Mouse (Mus musculus): Measurements from ENCODE around the gene Ccdc58.

DNA sequence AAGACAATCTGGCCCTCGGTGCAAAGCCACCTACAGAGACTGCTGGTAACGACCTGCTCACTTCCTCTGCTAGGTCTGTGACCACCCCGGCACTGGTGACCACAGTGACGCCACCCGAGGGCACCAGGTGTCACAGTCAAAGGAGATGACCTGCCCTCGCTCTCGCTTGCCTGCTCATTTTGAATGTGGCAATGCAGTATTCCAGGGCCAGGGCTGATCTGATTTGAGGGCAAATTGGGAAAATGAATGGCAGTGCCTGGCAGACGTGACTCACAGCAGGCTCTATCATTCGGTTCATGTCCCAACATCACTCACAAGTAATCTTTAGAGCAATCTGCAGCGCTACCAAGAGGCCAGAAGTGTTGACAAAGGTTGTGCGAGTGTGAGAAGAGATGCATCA lies 15.1 kb upstream of the Ccdc58 start:
- TF ChIP-seq UBTF (IDR thresholded peaks at IDR 0.05; ENCODE audit: borderline replicate concordance, insufficient read depth, low read depth, low read length) (no peak), TAL1 (IDR thresholded peaks at IDR 0.05; ENCODE audit: low read length) (no peak), CTCF (IDR thresholded peaks at IDR 0.05 in 2 of 3, conservative IDR thresholded peaks at IDR 0.05 in 1 of 3; ENCODE audit: control insufficient read depth in 1 of 3, insufficient read depth in 1 of 3, low read depth in 2 of 3, low read length in 3 of 3, poor library complexity in 1 of 3, severe bottlenecking in 1 of 3) (no peak), POLR2A (IDR thresholded peaks at IDR 0.05; ENCODE audit: control insufficient read depth in 1 of 2, insufficient read depth in 1 of 2, low read depth in 1 of 2, low read length in 2 of 2, poor library complexity in 1 of 2) (no peak), POLR2AphosphoS5 (IDR thresholded peaks at IDR 0.05; ENCODE audit: borderline replicate concordance, low read depth, low read length) (no peak), MEF2A (IDR thresholded peaks at IDR 0.05; ENCODE audit: extremely low read depth, insufficient replicate concordance, low read depth, low read length, poor library complexity, severe bottlenecking) (no peak), SMC3 (IDR thresholded peaks at IDR 0.05; ENCODE audit: low read depth, low read length) (no peak), TCF12 (IDR thresholded peaks at IDR 0.05; ENCODE audit: low read depth, low read length) (no peak), CHD1 (IDR thresholded peaks at IDR 0.05; ENCODE audit: low read depth, low read length) (no peak), GABPA (IDR thresholded peaks at IDR 0.05; ENCODE audit: low read depth, low read length) (no peak), KAT2A (conservative IDR thresholded peaks at IDR 0.05; ENCODE audit: low read depth, low read length) (no peak), USF1 (IDR thresholded peaks at IDR 0.05; ENCODE audit: low read depth, low read length) (no peak), MAZ (IDR thresholded peaks at IDR 0.05; ENCODE audit: low read depth, low read length) (no peak), EP300 (IDR thresholded peaks at IDR 0.05; ENCODE audit: low read depth in 1 of 2, low read length in 2 of 2) (no peak)

All from MEL (cell line).